Mouse (Mus musculus): ENCODE measurements around the gene Aldh5a1.

GRCm38 (mm10) chr13:24889554-24889953, 47.9 kb downstream of the Aldh5a1 start:
- no peak for TF ChIP-seq CTCF (IDR thresholded peaks at IDR 0.05)
- TF ChIP-seq POLR2A (IDR thresholded peaks at IDR 0.05; ENCODE audit: insufficient read depth, low read depth, low read length) = no peak
